Mouse (Mus musculus) urinary bladder, postnatal 25 days (tissue): ENCODE data around the gene Slc34a1.

ENCODE experiments used
- DNase-seq: peaks from one replicate; pipeline ENCODE4 v3.0.0; 2022; ENCODE audit warnings: low spot score

Slc34a1 gene

DNA sequence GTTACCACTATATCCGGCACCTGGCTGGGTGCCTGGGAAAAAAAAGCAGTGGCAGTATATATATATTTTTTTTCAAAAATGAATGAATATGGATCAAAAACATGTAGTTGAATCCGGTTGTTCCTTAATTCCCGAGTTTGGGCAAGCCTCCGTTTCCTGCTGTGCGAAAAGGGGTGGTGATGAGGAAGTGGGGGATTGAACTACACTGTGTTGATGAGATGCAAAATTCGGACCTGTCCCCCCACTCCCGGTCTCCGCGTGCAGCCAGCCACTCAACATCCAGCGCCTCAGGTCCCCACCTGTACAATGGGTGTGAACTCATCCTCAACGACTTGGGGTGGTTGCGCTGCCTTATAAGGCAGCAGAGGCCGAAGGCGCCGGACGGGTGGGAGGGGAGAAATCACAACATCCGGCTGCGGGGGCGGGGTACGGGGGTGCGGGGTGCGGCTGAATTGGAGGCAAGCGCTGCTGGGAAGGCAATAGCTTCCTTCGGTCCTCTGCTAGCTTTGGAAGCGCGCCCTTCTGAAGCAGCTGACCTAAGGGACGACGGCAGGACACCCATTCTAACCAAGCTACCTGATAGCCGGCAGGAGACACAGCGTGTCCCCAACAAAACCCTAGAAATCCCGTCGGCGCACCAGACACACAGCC, 46.4 kb downstream of the Slc34a1 start:
- peak; percentile 76 for DNase-seq

DNA sequence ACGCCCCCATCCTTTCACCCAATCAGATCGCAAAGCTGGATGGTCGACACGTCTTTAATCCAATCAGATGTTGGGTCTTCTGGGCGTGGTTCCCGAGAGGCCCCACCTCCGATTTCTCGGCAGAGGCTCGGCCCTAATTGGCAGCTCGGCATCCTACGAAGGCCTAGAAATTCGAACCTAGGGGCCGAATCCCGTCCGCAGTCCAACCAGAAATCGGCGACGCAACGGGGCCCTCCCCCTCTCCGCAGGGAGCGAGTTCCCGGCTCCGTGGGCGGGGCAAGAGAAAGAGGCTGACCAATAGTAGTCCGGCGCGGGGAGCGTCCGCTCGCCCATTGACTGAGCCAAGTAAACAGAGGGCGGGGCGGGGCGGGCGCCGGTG, 46.9 kb downstream of the Slc34a1 start, which contains the start of gene Grk6:
Gene Grk6, plus strand, starts transcription at position 136 of the 379 bp plus-strand sequence.
- peak; percentile 96 for DNase-seq

DNA sequence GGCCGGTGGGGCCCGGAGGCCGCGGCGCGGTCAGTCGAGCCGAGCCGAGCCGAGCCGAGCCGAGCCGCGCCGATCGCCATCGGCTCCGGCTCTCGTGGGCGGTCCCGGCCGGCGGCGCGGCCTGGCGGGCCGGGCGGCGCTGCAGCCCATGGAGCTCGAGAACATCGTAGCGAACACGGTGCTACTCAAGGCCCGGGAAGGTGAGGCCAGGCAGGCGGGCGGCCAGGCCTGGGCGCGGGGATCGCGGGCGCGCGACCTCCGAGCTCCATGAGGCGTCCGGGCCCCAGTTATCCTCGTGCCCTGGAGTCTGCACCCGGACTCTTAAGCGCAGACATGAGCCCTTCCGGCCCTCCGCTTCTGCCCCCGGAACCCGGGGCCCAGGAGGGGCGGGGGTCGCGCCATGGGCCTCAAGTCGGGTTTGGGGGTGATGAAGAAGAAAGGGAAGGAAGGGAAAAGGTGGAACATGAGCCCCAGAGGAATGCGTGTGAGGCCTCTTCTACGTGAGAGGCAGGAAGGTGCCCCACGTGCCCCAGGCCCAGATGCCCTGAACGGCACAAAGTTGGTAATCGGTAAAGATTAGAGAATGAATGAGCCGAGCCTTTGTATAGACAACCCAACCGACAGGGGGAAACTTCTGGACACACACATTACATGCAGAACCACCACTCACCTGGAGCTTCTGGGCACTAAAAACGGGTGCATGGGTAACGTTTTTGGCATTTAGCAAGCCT, 47.5 kb downstream of the Slc34a1 start:
- DNase-seq, result no peak

DNA sequence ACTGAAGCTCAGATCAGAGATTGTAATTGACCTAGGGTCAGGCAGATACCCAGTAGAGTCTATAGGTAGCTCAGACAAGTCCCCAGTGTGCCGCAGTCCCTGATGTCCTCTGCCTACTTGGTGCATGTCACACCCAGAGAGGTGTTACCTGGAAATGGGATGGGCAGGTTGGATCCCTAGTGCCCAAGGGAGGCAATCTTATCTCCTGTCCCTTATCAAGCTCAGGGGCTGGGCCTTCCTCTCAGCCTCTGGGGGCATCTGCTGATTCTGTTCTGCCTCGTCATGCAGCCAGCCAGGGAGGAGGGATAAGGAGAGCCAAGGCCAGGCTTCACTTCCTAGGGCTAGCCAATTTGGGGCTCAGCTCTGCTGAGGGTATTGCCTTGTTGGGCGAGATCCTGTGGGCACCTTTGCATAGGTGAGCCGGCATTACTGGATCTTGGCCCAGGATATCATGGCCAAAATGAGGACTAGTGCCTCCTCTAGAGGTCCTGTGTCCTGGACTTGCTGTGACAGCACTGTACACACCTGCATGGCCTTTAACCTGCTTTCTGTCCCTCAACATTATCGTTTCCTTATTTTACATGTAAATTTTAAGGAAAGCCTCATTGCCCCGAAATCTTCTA, 48.6 kb downstream of the Slc34a1 start:
- no peak for DNase-seq

DNA sequence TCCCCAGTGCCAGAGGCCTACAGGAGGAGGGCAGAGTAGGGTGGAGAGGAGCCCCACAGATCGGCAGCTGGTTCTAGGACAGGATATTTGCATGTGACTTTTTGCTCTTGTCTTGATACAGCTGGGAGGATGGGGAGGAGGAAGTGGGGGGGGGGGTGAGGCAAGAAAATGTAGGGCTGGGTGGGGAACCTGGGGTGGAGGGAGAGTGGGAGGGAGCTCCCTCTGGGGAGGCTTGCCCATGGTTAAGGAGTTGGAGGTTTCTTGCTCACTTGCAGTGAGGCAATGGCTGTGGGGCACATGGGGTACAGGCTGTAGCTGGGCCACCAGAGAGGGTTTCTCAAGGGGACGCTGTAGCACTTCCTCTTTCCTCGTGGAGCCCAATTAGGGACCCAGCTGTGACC, 49.6 kb downstream of the Slc34a1 start:
- no peak for DNase-seq

DNA sequence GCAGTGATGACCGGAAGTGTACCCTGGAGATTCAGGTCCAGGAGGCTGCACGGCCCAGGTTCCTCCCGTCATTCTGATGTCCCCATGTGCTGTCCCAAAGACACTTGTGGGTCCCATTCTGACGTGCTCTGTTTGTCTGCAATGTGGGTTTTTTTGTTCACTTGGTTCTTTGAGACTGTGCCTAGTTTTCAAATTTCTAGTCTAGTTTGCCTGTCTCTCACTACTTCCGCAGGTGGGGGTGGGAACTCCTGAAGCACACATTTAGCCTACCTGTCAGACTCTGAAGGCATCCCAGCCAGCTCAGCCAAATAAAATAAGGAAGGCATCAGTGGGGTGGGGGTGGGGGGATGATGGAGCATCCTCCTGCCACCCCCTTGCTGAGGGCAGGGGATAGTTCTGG, 50.1 kb downstream of the Slc34a1 start:
- DNase-seq, result no peak

DNA sequence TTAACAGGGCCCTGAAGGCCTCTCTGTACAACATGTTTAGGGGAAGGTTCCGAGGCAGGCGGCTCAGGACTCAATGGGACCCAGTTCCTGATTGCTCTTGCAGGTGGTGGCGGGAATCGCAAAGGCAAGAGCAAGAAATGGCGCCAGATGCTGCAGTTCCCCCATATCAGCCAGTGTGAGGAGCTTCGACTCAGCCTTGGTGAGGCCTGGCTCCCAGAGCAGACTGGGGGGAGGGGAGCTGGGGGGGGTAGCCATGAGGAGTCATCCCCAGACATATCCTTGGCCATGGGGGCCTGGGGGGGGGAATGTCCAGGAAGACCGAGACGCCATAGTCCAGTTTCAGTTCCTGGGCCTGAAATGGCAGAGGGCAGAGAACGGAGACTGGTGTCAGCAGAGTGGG, 51.2 kb downstream of the Slc34a1 start:
- DNase-seq, result no peak

DNA sequence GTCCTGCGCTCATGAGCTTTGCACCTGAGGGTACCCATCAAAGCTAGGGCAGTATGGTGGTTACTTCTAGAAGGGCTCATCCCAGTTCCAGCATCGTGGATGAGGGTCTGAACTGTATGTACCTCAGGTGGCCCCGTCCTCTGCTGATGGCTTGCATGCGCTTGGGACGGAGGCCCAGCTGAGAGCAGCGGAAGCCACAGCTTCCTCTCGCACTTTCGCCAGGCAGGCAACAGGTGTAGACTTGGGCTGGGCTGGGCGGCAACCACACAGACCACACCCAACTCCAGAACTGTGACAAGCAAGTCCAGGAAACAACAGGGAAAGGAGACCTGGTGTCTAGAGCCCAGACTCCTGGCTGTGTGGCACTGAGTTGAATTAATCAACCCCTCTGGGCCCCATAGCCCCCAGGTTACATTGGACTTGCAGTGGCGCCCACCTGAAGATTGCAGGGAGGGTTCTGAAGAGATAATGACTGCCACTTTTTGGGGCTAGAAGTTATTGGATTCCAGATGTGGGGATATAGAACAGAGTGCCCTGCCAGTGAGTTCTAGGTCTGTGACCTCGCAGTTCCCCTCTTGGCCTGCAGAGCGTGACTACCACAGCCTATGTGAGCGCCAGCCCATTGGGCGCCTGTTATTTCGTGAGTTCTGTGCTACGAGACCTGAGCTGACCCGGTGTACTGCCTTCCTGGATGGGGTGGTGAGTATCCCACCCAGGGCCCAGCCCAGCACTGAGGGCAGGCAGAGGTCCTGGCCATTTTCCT, 51.9 kb downstream of the Slc34a1 start:
- no peak for DNase-seq

DNA sequence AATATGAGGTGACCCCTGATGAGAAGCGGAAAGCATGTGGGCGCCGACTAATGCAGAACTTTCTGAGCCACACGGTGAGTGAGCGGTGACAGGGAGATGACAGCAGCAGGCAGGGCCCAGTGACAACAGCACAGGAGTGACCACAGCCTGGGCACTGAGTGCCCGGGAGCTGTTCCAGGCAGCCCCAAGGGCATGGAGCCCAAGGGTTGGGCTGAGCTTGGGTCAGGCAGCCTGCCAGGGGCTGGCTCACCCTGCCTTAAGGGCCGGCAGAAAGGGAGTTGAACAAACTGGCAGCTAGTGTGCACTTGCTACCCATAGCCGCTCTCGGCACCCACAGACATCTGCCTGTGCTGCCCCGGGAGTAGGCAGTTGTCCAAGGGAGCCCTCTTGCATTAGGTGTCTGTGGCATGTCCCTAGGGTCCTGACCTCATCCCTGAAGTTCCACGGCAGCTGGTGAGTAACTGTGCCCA, 52.6 kb downstream of the Slc34a1 start:
- no peak for DNase-seq

DNA sequence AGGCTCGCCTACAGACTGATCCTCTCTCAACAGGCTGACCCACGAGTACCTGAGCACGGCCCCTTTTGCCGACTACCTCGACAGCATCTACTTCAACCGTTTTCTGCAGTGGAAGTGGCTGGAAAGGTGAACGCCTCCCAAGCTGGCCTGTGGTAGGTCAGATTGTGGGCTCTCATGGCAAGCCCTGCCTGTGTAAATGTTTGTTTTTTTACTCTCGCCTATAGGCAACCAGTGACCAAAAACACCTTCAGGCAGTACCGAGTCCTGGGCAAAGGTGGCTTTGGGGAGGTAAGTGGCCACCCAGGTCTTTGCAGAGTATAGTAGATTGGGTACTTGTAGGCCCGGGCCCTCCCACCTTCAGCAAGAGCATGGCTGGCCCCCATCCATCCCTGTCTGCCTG, 53.3 kb downstream of the Slc34a1 start:
- DNase-seq, result no peak

DNA sequence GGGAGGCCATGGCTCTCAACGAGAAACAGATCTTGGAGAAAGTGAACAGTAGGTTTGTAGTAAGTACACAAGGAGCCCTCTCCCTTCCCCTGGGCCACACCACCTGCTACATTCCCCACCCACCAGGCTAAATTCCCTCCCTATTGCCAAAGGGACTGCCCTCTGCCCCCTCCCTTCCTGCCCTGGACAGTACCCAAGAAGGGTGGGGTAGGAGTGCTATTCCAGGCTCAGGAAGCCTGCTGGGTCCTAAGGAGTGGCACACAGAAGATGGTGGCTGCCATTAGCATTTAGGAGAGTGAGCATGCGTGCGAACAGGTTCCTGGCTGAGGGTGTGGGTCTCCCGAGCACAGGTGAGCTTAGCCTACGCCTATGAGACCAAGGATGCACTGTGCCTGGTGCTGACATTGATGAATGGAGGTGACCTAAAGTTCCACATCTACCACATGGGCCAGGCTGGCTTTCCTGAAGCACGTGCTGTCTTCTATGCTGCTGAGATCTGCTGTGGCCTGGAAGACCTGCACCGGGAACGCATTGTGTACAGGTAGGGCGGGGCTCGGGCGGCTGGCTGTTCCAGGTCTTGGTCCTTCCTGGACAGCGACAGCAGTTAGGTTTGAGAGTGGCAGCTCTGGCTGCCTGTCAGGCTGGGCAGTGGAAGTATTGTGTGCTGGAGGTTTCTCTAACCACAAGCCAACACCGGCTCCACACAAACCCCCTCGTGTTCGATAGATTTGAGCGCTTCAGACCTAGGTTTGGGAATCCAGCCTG, 54.0 kb downstream of the Slc34a1 start:
- DNase-seq, result no peak

DNA sequence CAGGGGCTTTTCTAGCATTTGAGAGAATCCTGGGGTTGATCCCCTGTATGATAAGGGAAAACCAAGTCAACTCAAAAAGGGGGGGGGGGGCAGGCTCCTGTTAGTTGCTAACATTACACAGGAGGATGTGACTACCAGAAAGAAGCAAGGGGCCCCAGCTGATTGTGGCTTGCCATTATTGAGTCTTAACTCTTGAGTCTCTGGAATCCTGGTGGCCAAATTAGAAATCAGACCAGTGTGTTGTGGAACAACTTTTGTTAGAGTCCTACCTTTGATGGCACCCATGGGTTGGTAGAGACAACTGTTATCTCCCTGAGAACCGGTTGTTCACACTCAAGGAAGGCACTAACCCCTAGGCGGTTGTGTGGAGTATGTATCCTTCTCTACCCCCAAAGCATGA, 65.0 kb downstream of the Slc34a1 start:
- no peak for DNase-seq

DNA sequence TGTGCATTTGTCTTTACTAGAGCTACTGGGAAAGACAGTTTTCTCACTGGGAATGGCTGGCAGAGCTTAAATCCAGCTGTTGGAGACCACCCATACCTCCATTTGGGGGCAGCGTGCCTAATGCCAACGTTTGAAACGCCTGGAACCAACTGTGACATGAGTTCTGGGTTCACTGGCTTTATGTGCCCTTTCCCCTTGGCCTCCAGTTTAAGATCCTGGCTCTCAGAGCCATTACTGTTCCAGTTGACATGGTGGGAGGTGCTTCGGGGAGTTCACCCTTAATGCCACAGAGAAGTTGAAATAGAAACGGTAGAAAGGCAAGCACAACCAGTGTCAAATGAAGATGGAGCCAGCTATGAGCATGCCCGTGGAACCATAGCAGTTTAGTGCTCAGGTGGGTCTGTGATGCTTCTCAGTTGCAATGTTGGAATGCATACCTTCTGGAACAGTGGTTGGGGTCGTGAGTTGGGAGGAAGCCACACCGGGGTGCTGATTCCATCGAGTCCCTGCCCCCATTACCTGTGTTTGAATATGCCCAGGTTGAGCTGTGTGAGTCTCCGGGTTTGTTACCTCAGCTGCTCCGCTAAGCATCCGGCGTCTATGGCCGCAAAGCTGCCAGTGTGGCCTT, 65.5 kb downstream of the Slc34a1 start:
- no peak for DNase-seq

DNA sequence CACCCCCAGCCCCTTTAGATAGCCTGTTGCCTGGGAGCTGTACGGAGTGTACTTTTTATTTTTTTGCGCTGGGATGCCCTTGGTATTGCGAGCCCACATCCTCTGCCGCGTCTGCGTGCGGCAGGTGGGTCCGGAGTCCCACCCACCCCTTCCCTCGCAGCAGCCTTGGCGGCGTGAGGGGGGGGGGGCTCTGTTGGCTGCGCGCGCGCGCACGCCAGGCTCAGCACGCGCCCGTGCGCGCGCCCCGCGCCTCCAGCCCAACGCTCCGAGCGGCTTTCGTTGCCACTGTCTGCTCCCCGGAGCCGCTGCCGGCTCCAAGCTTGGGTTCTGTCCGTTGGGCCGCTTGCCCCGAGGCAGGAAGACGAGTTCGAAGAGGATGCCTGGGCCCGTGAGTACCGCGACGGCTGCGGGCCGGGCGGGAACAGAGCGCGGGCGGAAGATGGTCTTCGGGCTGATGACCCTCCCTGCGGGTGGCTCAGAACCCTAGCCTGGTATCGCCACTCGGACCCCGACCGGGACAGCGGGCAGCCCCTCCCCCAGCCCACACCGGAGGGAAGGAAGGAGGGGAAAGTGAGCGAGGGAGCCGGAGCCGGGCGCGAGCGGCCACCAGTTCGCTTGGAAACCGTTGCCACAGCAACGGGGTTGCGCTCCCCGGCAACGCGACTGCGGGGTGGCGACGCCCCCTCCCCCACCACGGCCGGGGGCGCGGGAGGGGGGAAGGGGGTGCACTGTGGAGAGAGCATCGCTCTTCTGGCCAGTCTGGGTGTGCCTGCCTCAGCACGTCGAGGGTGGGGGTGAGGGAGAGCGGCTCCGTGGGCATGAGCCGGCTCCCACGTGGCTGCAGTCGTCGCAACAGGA, 66.3 kb downstream of the Slc34a1 start, which contains the start of gene Prr7:
Gene Prr7, plus strand, starts transcription at position 241 of the 858 bp plus-strand sequence.
- peak; percentile 34 for DNase-seq

DNA sequence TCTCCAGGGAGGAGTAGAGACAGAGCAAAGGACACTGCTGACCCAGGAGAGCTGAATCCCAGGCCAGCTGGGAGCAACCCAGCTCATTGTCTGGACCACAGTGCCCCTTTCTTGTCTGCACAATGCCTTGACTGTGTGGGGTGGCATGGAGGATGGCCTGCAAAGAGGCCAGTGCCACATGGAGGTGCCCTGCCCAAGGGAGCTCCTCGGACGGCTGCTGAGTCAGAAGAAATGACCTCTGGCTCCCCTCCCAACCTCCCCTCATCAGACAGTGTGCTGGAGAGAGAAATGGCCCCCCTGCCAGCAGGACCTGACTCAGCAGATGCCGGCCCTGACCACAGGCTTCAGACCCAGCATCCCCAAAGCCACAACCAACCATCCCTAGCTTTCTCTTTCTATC, 67.2 kb downstream of the Slc34a1 start:
- no peak for DNase-seq
